Mouse (Mus musculus) frontal cortex, postnatal 14 days (tissue): ENCODE data around the gene Vmn2r110.

ENCODE experiments used
- DNase-seq, 2 experiments: peaks; one replicate each; pipeline ENCODE4 v3.0.0; 2022; ENCODE audit warnings: low spot score in 2 of 2

Gene Vmn2r110

GRCm38 (mm10) chr17:20596323-20596722 lies at the start of gene Vmn2r110:
Gene Vmn2r110, minus strand, starts transcription at chr17:20596423.
- no peak for DNase-seq

- DNase-seq = no peak
Measured at GRCm38 (mm10) chr17:20624777-20625176, 28.6 kb upstream of the Vmn2r110 start, which contains the start of gene Fpr-rs3. Gene Fpr-rs3, minus strand, starts transcription at chr17:20624877.

GRCm38 (mm10) chr17:20564656-20565055 lies 31.6 kb downstream of the Vmn2r110 start, which contains the start of gene Vmn2r109:
Gene Vmn2r109, minus strand, starts transcription at chr17:20564756.
- no peak for DNase-seq
